Mouse (Mus musculus) frontal cortex, postnatal 25 days (tissue): Measurements from ENCODE around the gene Tssk4.

Source experiments
- DNase-seq, 2 experiments: peaks; one replicate each; pipeline ENCODE4 v3.0.0; 2022; ENCODE audit warnings: low spot score in 2 of 2

Tssk4 gene

DNA sequence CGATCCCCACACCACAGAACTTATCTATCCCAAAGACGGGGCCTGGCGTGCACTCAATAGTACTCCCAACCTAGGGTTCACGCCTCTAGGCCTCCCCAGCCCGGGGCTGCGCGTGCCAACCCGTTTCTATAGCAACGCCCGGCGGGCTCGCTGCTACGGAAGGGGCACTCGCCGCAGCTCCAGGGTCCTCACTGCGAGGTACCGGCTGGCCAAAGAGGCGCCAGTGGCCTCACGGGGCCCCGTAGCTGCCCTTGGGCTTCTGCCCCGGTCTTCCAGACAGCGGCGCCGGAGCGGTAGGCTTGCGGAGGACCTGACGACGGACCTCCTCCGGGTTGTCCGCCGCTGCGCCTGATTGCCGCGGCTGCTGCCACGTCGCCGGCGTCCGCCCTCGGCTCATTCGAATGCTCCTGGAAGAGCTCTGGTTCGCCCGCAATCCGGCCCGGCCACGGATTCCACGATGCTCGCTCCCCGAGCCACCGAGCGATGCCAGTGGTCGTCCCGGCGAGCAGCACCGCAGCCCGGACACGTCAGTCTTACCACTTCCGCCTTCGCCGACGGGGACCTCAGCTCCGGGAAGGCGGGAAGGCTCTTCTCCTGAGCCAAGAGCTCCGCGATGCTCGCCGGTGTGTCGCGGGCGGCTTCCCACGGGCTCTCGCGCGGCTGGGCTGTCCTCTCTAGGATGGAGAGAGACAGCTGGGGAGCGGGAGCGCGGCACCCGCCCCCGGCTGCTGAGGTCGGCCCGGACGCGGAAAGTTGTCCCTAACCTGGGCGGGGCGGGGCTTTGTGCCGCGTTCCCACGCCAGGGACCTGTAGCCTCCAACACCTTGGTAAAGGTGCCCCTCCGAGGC is 6.7 kb upstream of the Tssk4 start, which contains the start of gene Tm9sf1:
TSS of gene Tm9sf1 (minus strand) at position 747 of the 848 bp plus-strand sequence.
- peak; percentile 79 to 81 for DNase-seq

DNA sequence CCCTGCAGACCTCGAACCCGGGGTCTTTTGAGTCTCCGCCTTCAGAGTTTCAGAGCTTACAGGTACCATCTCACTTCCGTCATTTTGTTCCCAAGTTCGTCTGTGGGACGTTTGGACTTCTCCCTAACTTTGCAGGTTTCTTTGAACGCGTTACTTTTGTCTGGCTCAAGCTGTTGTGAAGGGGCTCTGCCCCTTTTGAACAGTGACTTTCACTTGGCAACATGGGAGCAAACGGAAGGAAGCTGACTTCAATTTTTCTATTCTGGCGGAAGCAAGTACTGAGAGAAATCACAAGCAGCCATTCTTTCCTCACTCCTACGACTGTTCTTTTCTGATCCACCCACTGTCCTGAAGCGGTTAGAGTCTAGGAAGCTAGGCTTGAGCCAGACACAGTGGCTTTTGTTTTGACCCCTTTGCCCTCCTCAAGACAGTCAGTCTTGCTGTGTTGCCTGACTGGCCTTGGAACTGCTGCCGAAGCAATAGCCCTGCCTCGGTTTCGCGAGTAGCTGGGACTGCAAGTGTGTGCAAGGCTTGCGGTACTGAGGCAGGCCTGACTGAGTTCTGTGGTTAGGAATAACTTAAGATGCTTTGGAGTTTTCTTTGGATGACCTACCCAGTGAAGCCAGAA is 5.6 kb upstream of the Tssk4 start:
- DNase-seq = no peak

DNA sequence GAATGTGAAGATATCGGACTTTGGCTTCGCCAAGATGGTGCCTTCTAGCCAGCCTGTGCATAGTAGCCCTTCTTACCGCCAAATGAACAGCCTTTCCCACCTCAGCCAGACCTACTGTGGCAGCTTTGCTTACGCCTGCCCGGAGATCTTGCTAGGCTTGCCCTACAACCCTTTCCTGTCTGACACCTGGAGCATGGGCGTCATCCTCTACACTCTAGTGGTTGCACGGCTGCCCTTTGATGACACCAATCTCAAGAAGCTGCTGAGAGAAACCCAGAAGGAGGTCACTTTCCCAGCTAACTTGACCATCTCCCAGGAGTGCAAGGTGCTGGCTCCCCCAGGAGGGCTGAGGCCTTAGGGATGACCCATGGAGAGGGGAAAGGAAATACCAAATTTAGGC is 1.5 kb downstream of the Tssk4 start:
- no peak for DNase-seq

DNA sequence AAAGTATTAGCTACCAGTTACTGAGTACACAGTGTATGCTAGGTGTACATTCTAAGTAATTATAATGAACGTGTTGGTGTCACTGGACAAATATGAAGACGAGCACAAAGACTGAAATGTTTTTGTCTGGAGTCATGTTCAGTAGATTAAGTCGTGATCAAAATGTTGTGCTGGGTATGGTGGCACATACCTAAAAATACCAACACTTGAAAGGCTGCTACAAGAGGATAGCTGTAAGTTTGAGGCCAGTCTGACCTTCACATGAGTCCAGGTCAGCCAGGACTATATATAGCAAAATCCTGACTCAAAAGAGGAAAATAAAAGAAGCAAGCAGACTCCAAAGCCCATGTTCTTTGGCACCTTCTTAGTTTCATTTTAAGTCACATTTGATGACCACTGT is 7.0 kb downstream of the Tssk4 start:
- DNase-seq = no peak

DNA sequence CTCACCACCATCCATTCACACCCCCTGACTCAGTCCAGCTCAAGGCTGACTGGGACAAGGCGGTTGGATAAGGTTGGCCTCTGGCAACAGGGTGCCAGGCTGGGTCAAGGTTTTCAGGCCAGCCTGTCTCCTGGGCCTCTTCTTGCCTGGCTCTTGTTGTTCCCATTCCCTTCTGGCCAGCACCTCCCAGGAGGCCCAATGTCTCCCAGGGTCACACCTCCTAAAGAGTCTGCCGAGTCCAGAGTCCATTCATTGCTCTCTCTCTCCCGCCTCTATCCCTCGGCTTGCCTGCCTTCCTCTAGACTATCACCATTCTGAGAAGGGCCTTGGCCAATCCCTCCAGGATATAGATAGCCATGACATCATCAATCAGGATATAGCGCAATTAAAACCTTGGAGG is 8.0 kb downstream of the Tssk4 start:
- no peak for DNase-seq

DNA sequence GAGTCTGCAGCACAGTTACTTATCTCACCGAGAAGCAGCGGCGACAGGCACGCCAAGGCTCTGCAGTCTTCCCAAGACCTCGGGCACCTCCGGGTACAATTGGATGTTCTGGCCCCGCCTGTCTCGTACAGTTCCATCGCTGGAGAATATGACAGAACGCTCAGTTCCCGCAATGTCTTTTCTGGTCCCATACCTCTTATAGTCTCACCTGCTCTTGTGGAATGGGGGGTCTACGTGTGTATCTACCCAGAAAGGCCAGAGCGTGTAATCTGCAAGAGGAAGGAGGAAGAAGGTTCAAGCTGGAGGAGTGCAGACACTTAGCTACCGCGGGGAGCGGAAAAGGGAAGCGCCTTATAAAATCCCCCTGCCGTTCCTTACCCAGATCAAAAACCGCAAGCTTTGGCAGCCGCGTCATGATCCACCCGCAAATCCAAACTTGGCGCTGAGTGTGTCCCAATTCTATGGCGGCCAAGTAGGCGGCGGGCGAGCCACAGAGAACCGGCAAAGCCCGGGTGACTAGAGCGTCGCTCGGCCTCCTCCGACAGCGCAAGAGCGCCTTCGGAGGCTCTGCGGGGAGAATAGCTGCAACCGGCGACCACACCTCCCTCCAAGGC is 10.1 kb downstream of the Tssk4 start, which contains the start of gene Mdp1:
TSS of gene Mdp1 (minus strand) at position 549 of the 614 bp plus-strand sequence.
- DNase-seq = peak; percentile 58 to 69

DNA sequence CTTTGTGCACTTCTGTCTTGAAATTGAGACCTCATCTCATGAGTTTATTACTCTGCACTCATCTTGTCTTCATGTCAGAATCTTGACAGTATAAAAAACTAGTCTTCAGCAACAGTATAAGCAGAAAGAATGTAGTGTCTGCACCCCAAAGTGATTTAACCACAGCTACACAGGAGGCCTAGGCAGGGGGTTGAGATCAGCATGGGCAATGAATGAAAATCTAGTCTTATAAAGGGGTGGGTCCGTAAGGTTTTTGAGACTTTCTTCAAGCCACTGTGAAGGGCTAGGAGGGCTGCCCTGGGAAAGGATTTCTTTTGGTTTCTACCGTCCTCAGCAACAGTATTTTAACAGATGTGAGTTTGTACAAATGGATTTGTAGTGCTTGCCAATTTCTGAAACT is 10.7 kb downstream of the Tssk4 start:
- DNase-seq = no peak

DNA sequence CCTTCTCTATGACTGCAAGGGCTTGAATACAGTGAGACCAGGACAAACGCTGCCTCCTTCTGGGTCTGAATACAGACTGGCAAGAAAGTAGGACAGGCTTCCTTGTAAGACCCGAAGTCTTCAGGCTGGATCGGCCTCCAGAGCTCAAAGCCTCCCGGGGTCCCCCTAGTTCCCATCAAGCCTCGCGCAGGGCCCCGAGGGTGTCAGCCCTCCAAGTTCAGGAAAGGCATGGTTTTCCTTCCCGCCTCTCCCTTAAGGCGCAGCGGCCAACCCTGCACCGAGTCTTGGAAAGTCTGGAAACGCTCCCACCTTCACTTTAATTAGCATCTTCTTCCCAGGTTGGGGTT is 21.5 kb downstream of the Tssk4 start:
- no peak for DNase-seq

DNA sequence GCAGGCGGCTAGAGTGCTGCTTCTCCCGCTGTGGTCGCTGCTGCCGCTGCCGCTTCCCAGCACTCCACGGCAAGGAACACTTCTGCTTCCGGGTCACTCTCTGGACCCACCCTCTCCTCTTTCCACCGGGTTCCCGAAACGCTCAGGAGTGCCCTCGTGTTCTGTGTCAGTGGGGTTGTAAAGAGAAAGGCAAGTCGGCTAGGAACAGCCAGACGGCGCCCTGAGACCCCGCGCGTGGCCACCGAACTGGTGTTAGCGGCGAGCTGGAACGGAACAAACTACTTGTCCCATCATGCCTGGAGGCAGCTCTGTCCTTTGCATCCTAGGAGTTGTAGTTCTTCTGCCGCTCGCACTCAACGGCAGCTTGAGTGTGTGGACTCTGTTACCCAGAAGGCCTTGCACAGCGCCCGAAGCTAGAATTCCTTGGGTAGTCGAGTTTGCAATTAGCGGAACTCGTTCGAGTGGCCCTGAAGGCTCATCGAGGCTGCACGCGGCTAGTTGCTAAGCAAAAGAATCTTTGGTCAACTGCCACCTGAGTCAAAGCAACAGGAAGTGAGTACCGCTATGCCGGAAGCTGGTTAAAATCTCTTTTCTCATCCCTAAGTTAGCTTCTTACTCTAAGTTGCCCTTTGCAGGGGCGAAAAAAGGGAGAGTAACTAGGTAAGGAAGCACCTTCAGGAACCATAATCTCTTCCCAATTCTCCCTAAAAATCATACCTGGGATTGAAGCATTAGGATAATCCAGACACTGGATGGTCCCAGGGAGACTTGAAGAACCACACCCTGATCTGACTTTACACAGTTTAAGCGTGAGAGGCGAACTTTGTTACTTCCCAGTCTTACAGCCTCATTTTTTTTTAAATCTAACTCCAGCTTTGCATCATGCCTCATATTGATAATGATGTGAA is 22.1 kb downstream of the Tssk4 start, which contains the start of the genes Gmpr2 and Nedd8:
TSS of gene Gmpr2 (plus strand) at position 109 of the 908 bp plus-strand sequence.
TSS of gene Nedd8 (minus strand) at position 292 of the 908 bp plus-strand sequence.
- peak; percentile 87 to 90 for DNase-seq

DNA sequence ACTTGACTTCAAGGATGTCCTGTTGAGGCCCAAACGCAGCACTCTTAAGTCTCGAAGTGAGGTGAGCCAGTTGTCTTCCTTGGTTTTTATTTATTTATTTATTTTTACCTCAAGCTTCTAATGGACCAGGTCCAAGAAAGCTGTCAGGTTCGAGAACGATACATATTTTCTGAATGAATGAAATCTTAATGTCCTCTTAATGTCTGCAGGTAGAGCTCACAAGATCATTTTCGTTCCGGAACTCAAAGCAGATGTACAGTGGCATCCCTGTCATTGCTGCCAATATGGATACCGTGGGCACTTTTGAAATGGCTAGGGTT is 22.7 kb downstream of the Tssk4 start:
- DNase-seq = no peak

DNA sequence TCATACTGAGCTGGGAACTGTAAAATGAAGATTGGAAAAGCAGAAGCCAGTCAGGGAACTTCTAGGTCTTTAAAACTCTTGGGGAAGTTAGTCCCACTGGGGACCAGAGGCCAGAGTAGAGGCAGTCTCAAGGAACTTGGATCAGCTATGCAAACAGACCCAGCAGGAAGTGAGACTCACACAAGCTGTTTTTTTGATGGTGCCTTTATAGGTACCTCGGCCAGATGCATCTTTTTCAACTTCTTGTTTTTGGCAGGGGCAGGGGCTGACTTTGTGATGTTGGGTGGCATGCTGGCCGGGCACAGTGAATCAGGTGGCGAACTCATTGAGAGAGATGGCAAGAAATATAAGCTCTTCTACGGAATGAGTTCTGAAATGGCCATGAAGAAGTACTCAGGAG is 27.6 kb downstream of the Tssk4 start:
- no peak for DNase-seq

DNA sequence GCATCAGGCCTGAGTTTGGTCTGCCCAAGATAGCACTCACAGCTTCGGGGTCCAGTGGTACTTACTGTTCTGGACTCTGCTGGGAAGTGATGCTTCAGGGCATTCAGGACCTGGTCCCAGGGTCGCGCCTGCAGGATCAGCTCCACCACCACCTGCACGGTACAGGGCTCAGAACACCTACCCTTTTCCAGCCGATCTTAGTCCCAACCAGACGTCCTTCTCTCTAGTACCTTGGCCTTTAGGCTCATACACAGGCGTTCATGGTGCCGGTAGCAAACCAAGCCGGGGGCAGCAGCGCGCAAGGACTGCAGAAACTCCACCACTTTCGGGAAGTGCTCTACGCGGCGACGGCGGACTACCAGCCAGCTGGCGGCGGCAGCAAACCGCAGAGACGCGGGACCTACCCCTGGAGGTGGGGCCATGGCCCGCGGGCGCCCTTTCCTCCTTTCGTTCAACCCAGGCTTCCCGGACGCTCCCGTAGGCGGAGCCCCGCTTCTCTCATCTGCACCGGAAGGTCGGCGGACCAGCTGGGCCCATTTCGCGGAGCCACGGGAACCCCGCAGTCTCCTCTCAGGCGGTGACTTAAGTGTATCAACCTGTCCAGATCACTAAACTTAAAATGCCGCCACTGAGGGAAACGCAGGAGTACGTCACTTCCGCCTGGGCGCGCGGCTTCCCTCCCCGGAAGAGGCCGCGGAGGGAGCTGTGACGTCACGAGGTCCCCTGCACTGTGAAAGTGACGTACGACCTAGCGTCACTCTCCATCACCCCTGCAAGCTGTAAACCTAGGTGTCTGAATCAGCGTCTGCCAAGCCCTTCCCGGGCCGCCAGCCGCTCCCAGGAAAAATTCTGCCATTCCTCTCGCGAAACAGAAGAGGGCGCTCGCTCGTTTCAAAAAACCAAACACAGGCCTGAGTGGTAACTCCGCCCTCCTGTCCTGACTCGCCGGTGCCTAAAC is 31.5 kb downstream of the Tssk4 start, which contains the start of gene Tinf2:
TSS of gene Tinf2 (minus strand) at position 661 of the 958 bp plus-strand sequence.
- peak; percentile 86 to 94 for DNase-seq

DNA sequence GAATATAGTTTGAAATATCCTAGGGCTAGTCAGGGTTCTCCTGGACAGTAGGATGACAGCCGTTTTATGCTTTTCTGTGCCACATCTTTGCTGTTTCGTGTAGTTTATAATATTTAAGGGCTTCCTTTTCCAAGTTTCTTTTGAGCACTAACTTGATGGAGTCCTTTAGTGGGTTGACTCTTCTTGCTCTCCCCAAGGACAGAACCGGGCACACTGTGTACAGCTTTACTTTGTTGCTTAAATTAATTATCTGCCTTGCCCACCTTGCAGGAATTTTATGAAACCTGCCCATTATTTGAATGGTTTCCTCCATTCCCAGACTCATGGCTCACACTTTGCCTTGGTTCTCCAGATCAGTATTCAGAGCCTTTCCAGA is 32.1 kb downstream of the Tssk4 start:
- DNase-seq = no peak

DNA sequence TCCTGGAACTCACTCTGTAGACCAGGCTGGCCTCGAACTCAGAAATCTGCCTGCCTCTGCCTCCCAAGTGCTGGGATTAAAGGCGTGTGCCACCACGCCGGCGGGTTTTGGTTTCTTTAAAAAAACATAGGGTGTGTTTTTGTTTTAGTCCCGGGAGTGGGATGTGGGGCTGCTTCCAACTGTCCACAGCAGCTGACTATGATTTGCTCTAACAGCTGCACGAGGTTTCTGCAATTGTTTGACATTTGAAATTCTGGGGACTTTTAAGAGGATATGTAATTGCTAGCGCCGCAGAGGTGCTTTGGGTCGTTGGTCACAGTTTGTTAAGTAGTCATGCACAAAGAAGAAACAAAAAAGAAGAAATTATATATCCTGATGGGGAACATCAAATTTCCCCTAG is 39.4 kb downstream of the Tssk4 start:
- DNase-seq = no peak

DNA sequence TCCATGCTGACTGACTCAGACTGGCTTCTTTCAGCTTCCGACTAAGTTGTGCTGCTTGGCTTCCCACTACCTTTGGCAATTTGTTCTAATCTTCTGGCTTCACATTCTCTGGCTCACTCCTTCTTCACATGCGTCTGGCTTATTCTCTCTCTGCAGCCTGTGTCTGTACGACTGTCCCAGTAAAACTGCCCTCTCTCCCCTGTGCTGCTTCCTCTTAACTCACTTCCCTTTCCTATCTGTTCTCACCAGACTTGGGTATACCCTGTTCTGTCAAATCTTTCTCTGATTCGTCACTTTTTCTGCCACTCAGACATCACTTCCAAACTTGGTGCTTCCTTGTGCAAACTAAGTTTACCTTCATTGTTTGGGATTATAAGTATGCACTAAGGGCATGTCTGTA is 47.2 kb downstream of the Tssk4 start:
- DNase-seq = no peak

DNA sequence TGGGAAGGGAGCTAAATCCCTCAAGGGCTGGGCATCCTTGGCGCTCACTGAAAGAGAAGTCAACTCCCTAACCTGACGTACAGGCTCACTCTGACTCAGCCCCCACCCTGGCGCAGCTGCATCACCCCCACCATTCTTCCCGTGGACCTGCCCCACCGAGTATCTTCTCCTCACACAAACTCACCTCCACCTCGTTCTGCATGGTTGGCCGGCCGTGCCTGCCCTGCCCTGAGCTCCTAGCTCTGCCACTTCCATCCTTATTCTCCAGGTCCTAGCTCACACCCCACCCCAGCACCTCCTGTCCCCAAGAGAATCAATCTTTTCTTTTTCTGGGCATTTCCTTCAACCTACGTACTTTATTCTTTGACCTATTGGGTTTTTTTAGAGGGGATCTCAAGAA is 51.1 kb downstream of the Tssk4 start:
- DNase-seq = no peak
